Mouse (Mus musculus): ENCODE data around the gene Aida.
"Not testable (repeated sequence)": the region's sequence is repeated elsewhere in the genome, so short reads cannot be mapped to it uniquely, and the experiment has no call there.

Aida gene

GRCm38 (mm10) chr1:183315783-183316182, 19.4 kb downstream of the Aida start:
- no peak for DNase-seq (ENCODE audit: extremely low spot score, low read depth, low spot score)

GRCm38 (mm10) chr1:183320708-183321107, 24.3 kb downstream of the Aida start:
- no peak for DNase-seq (ENCODE audit: extremely low spot score, low read depth, low spot score)

- not testable (repeated sequence) for DNase-seq (ENCODE audit: extremely low spot score, low read depth, low spot score)
Observed at GRCm38 (mm10) chr1:183322496-183322895, 26.1 kb downstream of the Aida start.

GRCm38 (mm10) chr1:183323923-183324322, 27.5 kb downstream of the Aida start:
- DNase-seq (ENCODE audit: extremely low spot score, low read depth, low spot score) = no peak

- no peak for DNase-seq (ENCODE audit: extremely low spot score, low read depth, low spot score)
Observed at GRCm38 (mm10) chr1:183324433-183324832, 28.0 kb downstream of the Aida start.

DNA sequence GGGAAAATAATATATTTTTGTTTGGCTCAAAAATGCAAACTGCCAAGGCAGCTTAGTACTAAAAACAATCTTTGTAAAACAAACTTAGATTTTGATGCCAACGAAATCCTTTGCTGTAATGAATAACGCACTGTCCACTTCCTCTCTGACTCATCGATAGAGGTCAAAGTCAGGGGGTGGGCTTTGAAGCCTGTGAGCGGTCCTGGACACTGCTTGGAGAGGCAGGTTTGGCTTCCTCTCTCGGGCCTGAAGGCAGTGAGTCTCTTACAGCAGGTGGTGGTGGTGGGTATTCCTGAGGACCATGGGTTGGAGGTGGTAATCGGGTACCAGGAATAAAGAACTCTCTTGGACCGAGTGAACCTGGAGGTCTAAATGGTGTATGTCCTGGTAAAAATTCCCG, 30.8 kb downstream of the Aida start:
- no peak for DNase-seq (ENCODE audit: extremely low spot score, low read depth, low spot score)

GRCm38 (mm10) chr1:183342902-183343301, 46.5 kb downstream of the Aida start:
- DNase-seq (ENCODE audit: extremely low spot score, low read depth, low spot score) = not testable (repeated sequence)

- DNase-seq (ENCODE audit: extremely low spot score, low read depth, low spot score) = no peak
Observed at GRCm38 (mm10) chr1:183344886-183345816, 48.8 kb downstream of the Aida start.

DNA sequence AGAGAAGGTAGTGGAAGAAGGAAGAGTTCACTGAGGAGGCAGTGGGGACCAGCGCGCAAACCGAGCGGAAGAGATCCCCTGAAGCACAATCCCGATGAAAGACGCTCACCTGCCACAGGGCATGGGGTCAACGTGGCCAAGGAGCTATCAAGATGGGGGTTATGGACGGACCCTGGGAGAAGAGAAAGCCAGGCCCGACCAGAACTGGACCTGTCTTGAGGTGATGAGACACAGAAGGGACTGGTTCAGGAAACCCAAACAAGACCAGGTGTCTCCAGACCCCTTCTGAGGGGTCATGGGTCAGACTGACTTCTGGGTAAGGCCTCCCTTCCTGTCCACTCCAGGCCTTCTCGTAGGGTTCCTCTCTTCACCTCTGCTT, 49.4 kb downstream of the Aida start:
- DNase-seq (ENCODE audit: extremely low spot score, low read depth, low spot score) = no peak

GRCm38 (mm10) chr1:183349840-183350239, 53.5 kb downstream of the Aida start:
- peak; percentile 52 for DNase-seq (ENCODE audit: extremely low spot score, low read depth, low spot score)

GRCm38 (mm10) chr1:183358901-183359300, 62.5 kb downstream of the Aida start:
- no peak for DNase-seq (ENCODE audit: extremely low spot score, low read depth, low spot score)

GRCm38 (mm10) chr1:183362301-183362700, 65.9 kb downstream of the Aida start:
- no peak for DNase-seq (ENCODE audit: extremely low spot score, low read depth, low spot score)

GRCm38 (mm10) chr1:183362729-183363576, 66.6 kb downstream of the Aida start:
- no peak for DNase-seq (ENCODE audit: extremely low spot score, low read depth, low spot score)

- no peak for DNase-seq (ENCODE audit: extremely low spot score, low read depth, low spot score)
Observed at GRCm38 (mm10) chr1:183363577-183363867, 67.1 kb downstream of the Aida start.

- DNase-seq (ENCODE audit: extremely low spot score, low read depth, low spot score) = no peak
Observed at GRCm38 (mm10) chr1:183366361-183366760, 70.0 kb downstream of the Aida start.

DNA sequence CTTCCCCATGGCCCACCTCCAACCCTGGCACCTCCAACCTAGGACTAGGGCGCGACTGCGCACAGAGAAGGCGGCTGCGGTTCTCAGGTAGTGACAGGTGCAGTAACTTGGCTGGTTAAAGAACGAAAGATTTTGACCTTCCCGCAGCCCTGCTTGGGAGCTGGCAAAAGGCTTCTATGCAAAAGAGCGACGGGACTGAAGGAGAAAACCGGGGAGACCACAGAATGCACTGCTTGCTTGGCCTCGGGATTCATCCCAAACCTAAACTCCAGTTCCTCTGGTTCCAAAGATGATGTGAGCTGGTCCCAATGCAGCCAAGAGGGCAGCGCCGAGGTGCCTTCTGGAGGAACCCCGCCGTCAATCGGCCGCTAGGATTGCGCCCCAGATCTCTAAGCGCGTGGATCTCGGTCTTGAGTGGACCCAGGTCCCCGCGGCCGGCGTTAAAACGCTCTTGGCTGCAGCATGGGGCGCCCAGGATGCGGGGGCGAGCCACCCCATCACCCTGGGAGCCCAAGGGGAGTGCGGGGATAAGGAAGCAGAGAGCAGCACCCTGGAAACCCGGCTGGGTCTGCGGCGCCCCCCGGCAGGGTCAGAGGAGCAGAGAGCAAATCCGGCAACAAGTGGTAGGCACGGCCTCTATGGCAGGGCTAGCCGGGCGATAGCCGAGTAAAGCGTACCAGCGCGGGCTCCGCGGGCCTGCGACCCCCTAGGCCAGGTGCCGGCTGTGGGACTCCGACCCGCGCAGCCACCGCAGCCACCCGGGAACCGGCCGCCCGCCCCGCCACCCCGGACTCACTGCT, 72.4 kb downstream of the Aida start:
- no peak for DNase-seq (ENCODE audit: extremely low spot score, low read depth, low spot score)

- peak; percentile 74 for DNase-seq (ENCODE audit: extremely low spot score, low read depth, low spot score)
Observed at GRCm38 (mm10) chr1:183369427-183370014, 73.1 kb downstream of the Aida start, which contains the start of gene Mia3. Gene Mia3, minus strand, starts transcription at chr1:183369553.

DNA sequence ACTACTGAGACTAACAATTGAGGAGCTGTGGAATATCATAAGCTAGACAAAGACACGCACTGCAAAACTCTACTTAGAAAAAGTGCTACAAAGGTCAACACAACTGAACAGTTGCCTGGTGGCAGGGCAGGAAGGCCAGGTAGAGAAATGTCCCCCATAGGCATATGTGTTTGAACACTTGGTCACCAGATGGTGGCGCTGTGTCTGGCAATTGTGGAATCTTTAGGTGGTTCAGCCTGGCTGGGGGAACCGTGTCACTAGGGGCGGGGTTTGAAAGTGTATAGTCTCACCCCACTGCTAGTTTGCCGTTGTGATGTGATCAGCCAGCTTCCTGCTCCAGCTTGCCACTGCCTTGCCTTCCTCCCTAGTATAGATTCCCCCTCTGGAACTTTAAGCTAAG, 78.3 kb downstream of the Aida start:
- no peak for DNase-seq (ENCODE audit: extremely low spot score, low read depth, low spot score)

All from hindlimb bud, embryonic 11.5 days (tissue).